Mouse (Mus musculus): Measurements from ENCODE around the gene Zfp143. TPM values are rescaled to one million over a fixed set of nuclear protein-coding genes. Genes with fewer than 3 reads are reported as not detected.

The Zfp143 gene
- total and polyA plus RNA-seq, 3 experiments: 17.0 to 23.4 (median 17.5) TPM

DNA sequence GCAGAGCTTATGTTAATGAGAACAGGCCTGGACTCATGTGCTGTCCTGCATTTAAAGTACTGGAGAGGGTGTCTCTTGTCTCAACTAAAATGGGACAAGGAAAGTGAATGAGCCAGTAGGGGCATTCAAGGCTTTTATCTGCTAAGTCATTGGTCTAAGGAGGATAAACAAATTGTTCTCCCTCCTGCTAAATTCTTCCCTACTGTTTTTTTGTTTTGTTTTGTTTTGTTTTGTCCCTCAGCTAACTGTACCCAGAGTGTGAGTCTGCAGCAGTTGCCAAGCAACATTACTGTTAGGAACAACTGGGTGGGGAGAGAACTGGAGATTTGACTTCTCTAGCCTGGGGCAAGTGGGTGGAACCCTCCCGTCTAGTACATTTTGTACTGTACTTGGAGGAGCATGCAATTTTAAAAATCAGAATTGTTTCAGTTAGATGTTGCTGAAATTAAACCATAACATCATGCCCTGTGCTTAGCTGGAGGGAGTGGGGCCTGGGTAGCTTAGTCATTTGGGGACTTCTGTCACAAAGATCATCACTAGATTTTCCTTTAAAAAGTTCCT lies 55.8 kb downstream of the Zfp143 start:
- H3K27me3 ChIP-seq (replicated peaks): no peaks in the 10 kb centered on the region
- no peak overlapping the region for H3K4me3 ChIP-seq (replicated peaks in 1 of 3; ENCODE audit: low read depth in 2 of 3, low read length in 2 of 3, poor library complexity in 1 of 3)
- no peak overlapping the region for H3K9ac ChIP-seq (ENCODE audit: insufficient read depth, low read depth)
- H3K79me2 ChIP-seq (replicated peaks; ENCODE audit: control insufficient read depth, extremely low read depth, insufficient read depth, poor library complexity, severe bottlenecking): no peaks in the 10 kb centered on the region
- no peak overlapping the region for H3K27ac ChIP-seq (ENCODE audit: insufficient read depth, low read depth)
- peaks cover 0 to 17% of the 10 kb centered on the region in 2 experiments; a peak in 2 of 4 replicates for H3K4me1 ChIP-seq (ENCODE audit: control insufficient read depth in 1 of 2, insufficient read depth in 2 of 2)
- peaks cover 2% of the 10 kb centered on the region for H3K9me3 ChIP-seq (replicated peaks; ENCODE audit: low read length)
- dilution Hi-C loops (cut with MboI; ENCODE audit: extremely low pct_ligation_motif_present, extremely low pct_unique_long_range_greater_than_20kb, low sequenced_read_pairs): no loop called here
- H3K36me3 ChIP-seq (replicated peaks in 1 of 2; ENCODE audit: control insufficient read depth in 1 of 2, insufficient read depth in 1 of 2, low read length in 1 of 2): no peaks in the 10 kb centered on the region
- no peak for TF ChIP-seq JUN (IDR thresholded peaks at IDR 0.05; ENCODE audit: insufficient read depth, low read depth, low read length)
- TF ChIP-seq GABPA (IDR thresholded peaks at IDR 0.05; ENCODE audit: insufficient replicate concordance, low read depth, low read length): no peak
- no peak for DNase-seq (ENCODE audit: extremely low read depth)
- H3K4me2 ChIP-seq (ENCODE audit: insufficient read depth, low read depth, poor library complexity, severe bottlenecking): no peak overlapping the region
- in situ Hi-C loops (cut with MboI; ENCODE audit: low pct_ligation_motif_present, low pct_unique_long_range_greater_than_20kb, low sequenced_read_pairs): no loop called here

DNA sequence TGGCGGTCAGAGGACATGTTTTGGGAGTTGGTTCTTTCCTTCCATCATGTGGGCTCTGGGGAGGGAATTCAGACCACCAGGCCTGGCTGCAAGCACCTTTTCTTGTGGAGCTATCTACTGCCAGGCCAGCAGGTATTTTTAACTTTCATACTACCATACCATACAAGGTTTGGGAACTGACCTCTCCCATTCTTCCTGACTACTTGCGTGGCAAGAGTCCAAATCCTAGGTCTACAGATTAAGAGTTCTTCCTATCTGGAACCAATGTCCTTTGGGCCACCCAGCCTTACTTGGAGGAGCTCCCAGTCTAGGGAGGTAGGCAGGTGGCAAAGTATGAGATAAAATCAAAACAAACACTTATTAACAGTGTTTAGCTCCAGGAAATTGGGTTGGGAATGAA lies 57.4 kb downstream of the Zfp143 start:
- peaks cover 14% of the 10 kb centered on the region for H3K79me2 ChIP-seq (replicated peaks; ENCODE audit: control insufficient read depth, extremely low read depth, insufficient read depth, poor library complexity, severe bottlenecking)
- no peaks in the 10 kb centered on the region for H3K27me3 ChIP-seq (replicated peaks)
- H3K27ac ChIP-seq (ENCODE audit: insufficient read depth, low read depth): no peak overlapping the region
- peaks cover 2% of the 10 kb centered on the region for H3K9me3 ChIP-seq (replicated peaks; ENCODE audit: low read length)
- peaks cover 0 to 17% of the 10 kb centered on the region in 2 experiments; a peak in 2 of 4 replicates for H3K4me1 ChIP-seq (ENCODE audit: control insufficient read depth in 1 of 2, insufficient read depth in 2 of 2)
- no peak for DNase-seq (ENCODE audit: extremely low read depth)
- TF ChIP-seq BHLHE40 (IDR thresholded peaks at IDR 0.05; ENCODE audit: low read depth, low read length) (no peak), HCFC1 (IDR thresholded peaks at IDR 0.05; ENCODE audit: low read depth, low read length) (no peak), ZMIZ1 (IDR thresholded peaks at IDR 0.05; ENCODE audit: low read depth, low read length) (no peak), EP300 (IDR thresholded peaks at IDR 0.05; ENCODE audit: low read length) (no peak), TBP (conservative IDR thresholded peaks at IDR 0.05; ENCODE audit: low read depth, low read length) (no peak), USF2 (conservative IDR thresholded peaks at IDR 0.05; ENCODE audit: low read depth, low read length) (no peak), MYC (IDR thresholded peaks at IDR 0.05; ENCODE audit: low read depth, low read length) (no peak), CHD2 (IDR thresholded peaks at IDR 0.05; ENCODE audit: low read length) (no peak), ZKSCAN1 (IDR thresholded peaks at IDR 0.05; ENCODE audit: borderline replicate concordance, low read depth, low read length) (no peak), TCF12 (IDR thresholded peaks at IDR 0.05; ENCODE audit: low read depth, low read length) (no peak), MXI1 (IDR thresholded peaks at IDR 0.05; ENCODE audit: low read depth, low read length) (no peak), MAFK (IDR thresholded peaks at IDR 0.05; ENCODE audit: insufficient replicate concordance, low read length) (no peak)
- H3K4me3 ChIP-seq (replicated peaks in 1 of 3; ENCODE audit: low read depth in 2 of 3, low read length in 2 of 3, poor library complexity in 1 of 3): no peak overlapping the region
- dilution Hi-C loops (cut with MboI; ENCODE audit: extremely low pct_ligation_motif_present, extremely low pct_unique_long_range_greater_than_20kb, low sequenced_read_pairs) (no loop called here), in situ Hi-C loops (cut with MboI; ENCODE audit: low pct_ligation_motif_present, low pct_unique_long_range_greater_than_20kb, low sequenced_read_pairs) (no loop called here)
- no peak overlapping the region for H3K4me2 ChIP-seq (ENCODE audit: insufficient read depth, low read depth, poor library complexity, severe bottlenecking)
- H3K36me3 ChIP-seq (replicated peaks in 1 of 2; ENCODE audit: control insufficient read depth in 1 of 2, insufficient read depth in 1 of 2, low read length in 1 of 2): no peaks in the 10 kb centered on the region
- no peak overlapping the region for H3K9ac ChIP-seq (ENCODE audit: insufficient read depth, low read depth)

Data from CH12.LX (cell line).